Mouse (Mus musculus) layer of hippocampus, postnatal 25 days (tissue): Measurements from ENCODE around the gene Itpripl1. TPM values are rescaled to one million over a fixed set of nuclear protein-coding genes. Genes with fewer than 3 reads are reported as not detected.
"Not testable (repeated sequence)": the region's sequence is repeated elsewhere in the genome, so short reads cannot be mapped to it uniquely, and the experiment has no call there.

ENCODE experiments used
- DNase-seq, 2 experiments: peaks; one replicate each; pipeline ENCODE4 v3.0.0; 2022; ENCODE audit warnings: mixed read lengths in 2 of 2, low spot score in 1 of 2; ENCODE audit errors: extremely low spot score in 1 of 2
- total RNA-seq, 2 experiments: library from RNA; stranded (reverse); gene quantifications; 2 replicates each; pipeline ENCODE4 v1.2.3; 2021

Itpripl1 gene
- total RNA-seq, 2 experiments from 2014 or later = 2.5 to 2.8 TPM

- DNase-seq = no peak
Observed at GRCm38 (mm10) chr2:127108986-127109385, 34.3 kb downstream of the Itpripl1 start.

- DNase-seq = no peak
Observed at GRCm38 (mm10) chr2:127092000-127092399, 51.2 kb downstream of the Itpripl1 start.

GRCm38 (mm10) chr2:127090151-127090550 is 53.1 kb downstream of the Itpripl1 start:
- DNase-seq = not testable (repeated sequence)

Other genes with a start within 250 kb of the Itpripl1 start
- 10 to 100 TPM; 28.3 to 30.3 TPM for gene Sppl2a, start 210.2 kb downstream of the Itpripl1 start, total RNA-seq
- 10 to 100 TPM in 1 of 2 experiments, 1 to 10 TPM in 1; 9.9 to 15.0 TPM for gene Ap4e1, start 134.7 kb downstream of the Itpripl1 start, total RNA-seq
- 10 to 100 TPM; 19.6 to 21.3 TPM for gene Blvra, start 72.8 kb downstream of the Itpripl1 start, total RNA-seq
- gene Ncaph, start 9.5 kb downstream of the Itpripl1 start, total RNA-seq = 1 to 10 TPM; 2.1 to 2.6 TPM
- gene 1810024B03Rik, start 64.8 kb upstream of the Itpripl1 start, total RNA-seq = 1 to 10 TPM in 1 of 2 experiments, under 1 TPM in 1; 0.49 to 1.2 TPM
- gene Snrnp200, start 64.9 kb upstream of the Itpripl1 start, total RNA-seq = 10 to 100 TPM; 84.2 to 88.6 TPM
- gene Ciao1, start 104.4 kb upstream of the Itpripl1 start, total RNA-seq = 10 to 100 TPM; 76.0 to 87.5 TPM
- gene Tmem127, start 104.5 kb upstream of the Itpripl1 start, total RNA-seq = 10 to 100 TPM; 83.4 to 83.5 TPM
- 100 to 1,000 TPM; 110 to 114 TPM for gene Stard7, start 126.8 kb upstream of the Itpripl1 start, total RNA-seq
- gene Dusp2, start 192.7 kb upstream of the Itpripl1 start, total RNA-seq = 1 to 10 TPM; 1.2 to 1.3 TPM
- gene Astl, start 195.2 kb upstream of the Itpripl1 start, total RNA-seq = not detected
- gene Adra2b, start 219.8 kb upstream of the Itpripl1 start, total RNA-seq = under 1 TPM; 0.14 to 0.15 TPM